Mouse (Mus musculus): ENCODE measurements around the gene Coq8b.
"Not testable (repeated sequence)": the region's sequence is repeated elsewhere in the genome, so short reads cannot be mapped to it uniquely, and the experiment has no call there.

The Coq8b gene

GRCm38 (mm10) chr7:27230781-27231180 is 2.0 kb upstream of the Coq8b start:
- DNase-seq: no peak

GRCm38 (mm10) chr7:27231693-27232331 is 1.0 kb upstream of the Coq8b start:
- no peak for DNase-seq

GRCm38 (mm10) chr7:27233300-27233699 is 477 bp downstream of the Coq8b start:
- DNase-seq: no peak

- no peak for DNase-seq
These were observed 2.9 kb downstream of the Coq8b start for GRCm38 (mm10) chr7:27235726-27236125.

GRCm38 (mm10) chr7:27237527-27237926 is 4.7 kb downstream of the Coq8b start:
- no peak for DNase-seq

GRCm38 (mm10) chr7:27238568-27238967 is 5.7 kb downstream of the Coq8b start:
- no peak for DNase-seq

GRCm38 (mm10) chr7:27243211-27243610 is 10.4 kb downstream of the Coq8b start:
- no peak for DNase-seq

- DNase-seq: not testable (repeated sequence)
These were observed 11.3 kb downstream of the Coq8b start for GRCm38 (mm10) chr7:27244088-27244487.

- peak; percentile 51 for DNase-seq
These were observed 16.3 kb downstream of the Coq8b start for GRCm38 (mm10) chr7:27249146-27249545.

GRCm38 (mm10) chr7:27249928-27250327 is 17.1 kb downstream of the Coq8b start:
- no peak for DNase-seq

GRCm38 (mm10) chr7:27251946-27252345 is 19.1 kb downstream of the Coq8b start:
- no peak for DNase-seq

GRCm38 (mm10) chr7:27255721-27256120 is 22.9 kb downstream of the Coq8b start:
- peak; percentile 58 for DNase-seq

GRCm38 (mm10) chr7:27257046-27257851 is 24.4 kb downstream of the Coq8b start:
- DNase-seq: peak; percentile 68

GRCm38 (mm10) chr7:27257852-27258204 is 25.0 kb downstream of the Coq8b start:
- DNase-seq: no peak

GRCm38 (mm10) chr7:27258205-27258899 is 25.5 kb downstream of the Coq8b start, which contains the start of gene Numbl:
Gene Numbl, plus strand, starts transcription at chr7:27258433.
- peak; percentile 99 for DNase-seq

GRCm38 (mm10) chr7:27259271-27259721 is 26.5 kb downstream of the Coq8b start:
- peak; percentile 49 for DNase-seq

GRCm38 (mm10) chr7:27259771-27260170 is 26.9 kb downstream of the Coq8b start:
- DNase-seq: no peak

GRCm38 (mm10) chr7:27260856-27261255 is 28.0 kb downstream of the Coq8b start:
- no peak for DNase-seq

GRCm38 (mm10) chr7:27261888-27262287 is 29.1 kb downstream of the Coq8b start:
- no peak for DNase-seq

GRCm38 (mm10) chr7:27264761-27265160 is 31.9 kb downstream of the Coq8b start:
- DNase-seq: no peak

- DNase-seq: no peak
These were observed 33.8 kb downstream of the Coq8b start for GRCm38 (mm10) chr7:27266515-27267128.

- no peak for DNase-seq
These were observed 38.6 kb downstream of the Coq8b start for GRCm38 (mm10) chr7:27271423-27271822.

- DNase-seq: peak; percentile 58
These were observed 41.0 kb downstream of the Coq8b start for GRCm38 (mm10) chr7:27273739-27274351.

All from kidney, postnatal 10 days (tissue).